Mouse (Mus musculus): ENCODE results near the gene Opcml. TPM values are rescaled to one million over a fixed set of nuclear protein-coding genes. Genes with fewer than 3 reads are reported as not detected.

The Opcml gene
- polyA plus RNA-seq, 1 experiment = 0.83 TPM

GRCm38 (mm10) chr9:28101981-28102380 lies 311.4 kb downstream of the Opcml start:
- H3K4me3 ChIP-seq (ENCODE audit: insufficient read depth, low read length) = no peak overlapping the region
- H3K27ac ChIP-seq (ENCODE audit: insufficient read depth, low read length) = no peak overlapping the region
- H3K4me1 ChIP-seq (ENCODE audit: control insufficient read depth, insufficient read depth, low read length) = no peaks in the 10 kb centered on the region
- TF ChIP-seq CTCF (IDR thresholded peaks at IDR 0.05; ENCODE audit: borderline replicate concordance, insufficient read depth, low read length) = no peak
- TF ChIP-seq POLR2A (IDR thresholded peaks at IDR 0.05; ENCODE audit: low read depth, low read length) = no peak

GRCm38 (mm10) chr9:28121858-28122257 lies 331.3 kb downstream of the Opcml start:
- Histone ChIP-seq H3K4me1 (ENCODE audit: control insufficient read depth, insufficient read depth, low read length) (no peaks in the 10 kb centered on the region), H3K27ac (ENCODE audit: insufficient read depth, low read length) (no peak overlapping the region), H3K4me3 (ENCODE audit: insufficient read depth, low read length) (no peak overlapping the region)
- no peak for TF ChIP-seq POLR2A (IDR thresholded peaks at IDR 0.05; ENCODE audit: low read depth, low read length)
- TF ChIP-seq CTCF (IDR thresholded peaks at IDR 0.05; ENCODE audit: borderline replicate concordance, insufficient read depth, low read length) = no peak

- Histone ChIP-seq H3K4me3 (ENCODE audit: insufficient read depth, low read length) (no peak overlapping the region), H3K27ac (ENCODE audit: insufficient read depth, low read length) (no peak overlapping the region), H3K4me1 (ENCODE audit: control insufficient read depth, insufficient read depth, low read length) (no peaks in the 10 kb centered on the region)
- no peak for TF ChIP-seq POLR2A (IDR thresholded peaks at IDR 0.05; ENCODE audit: low read depth, low read length)
- TF ChIP-seq CTCF (IDR thresholded peaks at IDR 0.05; ENCODE audit: borderline replicate concordance, insufficient read depth, low read length) = no peak
These were observed 338.2 kb downstream of the Opcml start for GRCm38 (mm10) chr9:28128735-28129134.

- Histone ChIP-seq H3K4me1 (ENCODE audit: control insufficient read depth, insufficient read depth, low read length) (no peaks in the 10 kb centered on the region), H3K4me3 (ENCODE audit: insufficient read depth, low read length) (no peak overlapping the region), H3K27ac (ENCODE audit: insufficient read depth, low read length) (no peak overlapping the region)
- TF ChIP-seq POLR2A (IDR thresholded peaks at IDR 0.05; ENCODE audit: low read depth, low read length) (no peak), CTCF (IDR thresholded peaks at IDR 0.05; ENCODE audit: borderline replicate concordance, insufficient read depth, low read length) (no peak)
These were observed 340.9 kb downstream of the Opcml start for GRCm38 (mm10) chr9:28131521-28131920.

DNA sequence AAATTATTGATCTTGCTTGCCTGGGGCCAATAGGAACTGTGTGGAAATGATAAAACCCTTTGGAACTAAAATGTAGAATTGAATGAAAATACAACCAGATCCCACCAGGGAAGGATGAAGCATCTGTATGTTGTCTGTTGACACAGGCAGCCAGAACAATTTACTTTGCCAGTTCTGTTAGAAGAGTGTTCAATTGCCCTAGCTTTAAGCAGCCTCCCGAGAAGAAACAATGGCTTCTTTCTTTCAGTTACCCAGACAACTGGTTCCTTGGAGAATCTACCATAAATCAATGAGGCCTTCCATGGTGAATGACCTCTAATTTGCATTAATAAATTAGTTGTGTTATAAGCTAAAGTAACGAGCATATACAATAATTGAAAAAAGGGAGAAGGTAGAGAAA lies 346.0 kb downstream of the Opcml start:
- Histone ChIP-seq H3K4me1 (ENCODE audit: control insufficient read depth, insufficient read depth, low read length) (peaks cover 2% of the 10 kb centered on the region; the same call in 1 of the 2 replicates), H3K27ac (ENCODE audit: insufficient read depth, low read length) (no peak overlapping the region), H3K4me3 (ENCODE audit: insufficient read depth, low read length) (no peak overlapping the region)
- TF ChIP-seq CTCF (IDR thresholded peaks at IDR 0.05; ENCODE audit: borderline replicate concordance, insufficient read depth, low read length) (no peak), POLR2A (IDR thresholded peaks at IDR 0.05; ENCODE audit: low read depth, low read length) (no peak)

DNA sequence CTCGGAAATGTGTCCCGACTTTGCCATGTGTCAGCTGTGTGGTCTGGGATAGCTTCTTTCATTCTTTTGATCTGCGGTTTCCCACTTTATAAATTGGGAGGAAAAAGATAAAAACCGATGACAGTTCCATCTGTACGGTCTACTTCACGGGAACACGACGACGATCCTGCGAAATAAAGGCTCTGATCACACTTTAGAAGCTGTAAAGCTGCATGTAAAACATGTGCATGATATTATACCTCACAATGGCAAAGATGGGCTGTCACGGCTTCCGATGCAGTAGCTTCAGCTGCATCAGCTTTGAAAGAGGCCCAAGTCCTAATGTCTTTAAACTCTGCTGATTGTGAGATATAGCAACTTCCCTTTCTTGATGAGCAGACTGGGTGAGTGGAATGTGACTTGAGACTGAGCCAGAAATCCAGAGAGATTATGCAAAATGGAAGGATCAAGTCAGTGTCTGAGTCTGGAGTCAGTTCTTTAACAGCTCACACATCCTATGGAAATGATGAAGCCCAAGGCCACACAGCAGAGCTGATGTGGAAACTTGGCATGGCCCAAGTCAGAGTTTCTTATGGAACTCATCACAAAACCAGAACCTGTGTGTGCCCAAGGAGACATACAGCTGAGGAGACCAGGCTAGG lies 349.5 kb downstream of the Opcml start:
- peaks cover 2% of the 10 kb centered on the region; the same call in 1 of the 2 replicates for H3K4me1 ChIP-seq (ENCODE audit: control insufficient read depth, insufficient read depth, low read length)
- H3K27ac ChIP-seq (ENCODE audit: insufficient read depth, low read length) = no peak overlapping the region
- TF ChIP-seq CTCF (IDR thresholded peaks at IDR 0.05; ENCODE audit: borderline replicate concordance, insufficient read depth, low read length) (no peak), POLR2A (IDR thresholded peaks at IDR 0.05; ENCODE audit: low read depth, low read length) (no peak)
- H3K4me3 ChIP-seq (ENCODE audit: insufficient read depth, low read length) = no peak overlapping the region

GRCm38 (mm10) chr9:28149507-28149906 lies 358.9 kb downstream of the Opcml start:
- no peak for TF ChIP-seq POLR2A (IDR thresholded peaks at IDR 0.05; ENCODE audit: low read depth, low read length)
- no peak for TF ChIP-seq CTCF (IDR thresholded peaks at IDR 0.05; ENCODE audit: borderline replicate concordance, insufficient read depth, low read length)
- H3K4me1 ChIP-seq (ENCODE audit: control insufficient read depth, insufficient read depth, low read length) = no peaks in the 10 kb centered on the region
- no peak overlapping the region for H3K27ac ChIP-seq (ENCODE audit: insufficient read depth, low read length)
- no peak overlapping the region for H3K4me3 ChIP-seq (ENCODE audit: insufficient read depth, low read length)

GRCm38 (mm10) chr9:28153748-28154147 lies 363.2 kb downstream of the Opcml start:
- TF ChIP-seq POLR2A (IDR thresholded peaks at IDR 0.05; ENCODE audit: low read depth, low read length) = no peak
- no peak for TF ChIP-seq CTCF (IDR thresholded peaks at IDR 0.05; ENCODE audit: borderline replicate concordance, insufficient read depth, low read length)
- H3K27ac ChIP-seq (ENCODE audit: insufficient read depth, low read length) = no peak overlapping the region
- H3K4me3 ChIP-seq (ENCODE audit: insufficient read depth, low read length) = no peak overlapping the region
- H3K4me1 ChIP-seq (ENCODE audit: control insufficient read depth, insufficient read depth, low read length) = no peaks in the 10 kb centered on the region

- TF ChIP-seq POLR2A (IDR thresholded peaks at IDR 0.05; ENCODE audit: low read depth, low read length) (no peak), CTCF (IDR thresholded peaks at IDR 0.05; ENCODE audit: borderline replicate concordance, insufficient read depth, low read length) (no peak)
- Histone ChIP-seq H3K4me3 (ENCODE audit: insufficient read depth, low read length) (no peak overlapping the region), H3K4me1 (ENCODE audit: control insufficient read depth, insufficient read depth, low read length) (no peaks in the 10 kb centered on the region), H3K27ac (ENCODE audit: insufficient read depth, low read length) (no peak overlapping the region)
These were observed 366.5 kb downstream of the Opcml start for GRCm38 (mm10) chr9:28157092-28157491.

DNA sequence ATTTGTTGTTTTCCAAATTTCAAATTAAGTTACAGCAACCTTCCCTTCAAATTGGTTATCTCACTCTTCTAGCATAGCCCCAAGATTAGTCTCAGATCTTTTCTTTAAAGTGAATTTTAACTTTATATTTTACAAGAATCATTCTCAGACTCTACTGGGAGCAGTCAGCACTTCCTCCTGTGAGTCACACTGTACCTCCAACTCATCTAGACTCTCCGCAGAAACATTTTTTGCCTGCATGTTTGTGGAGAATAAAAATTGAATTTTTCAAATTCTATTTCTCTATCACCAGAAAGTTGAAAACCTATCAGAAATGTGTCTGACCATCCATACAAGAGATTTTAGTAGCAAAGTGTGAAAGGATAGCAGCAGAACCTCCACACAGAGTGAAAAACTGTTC lies 370.4 kb downstream of the Opcml start:
- Histone ChIP-seq H3K4me1 (ENCODE audit: control insufficient read depth, insufficient read depth, low read length) (no peaks in the 10 kb centered on the region), H3K27ac (ENCODE audit: insufficient read depth, low read length) (peak overlapping the region; percentile 47; the same call in 1 of the 2 replicates), H3K4me3 (ENCODE audit: insufficient read depth, low read length) (no peak overlapping the region)
- TF ChIP-seq POLR2A (IDR thresholded peaks at IDR 0.05; ENCODE audit: low read depth, low read length) (no peak), CTCF (IDR thresholded peaks at IDR 0.05; ENCODE audit: borderline replicate concordance, insufficient read depth, low read length) (no peak)

Data from embryonic fibroblast, embryonic 13.5 days (primary cell).